Mouse (Mus musculus) cerebellum, adult 9-11 months (tissue): ENCODE data around the gene Enox1.

Experiments used
- DNase-seq: peaks from one replicate; pipeline ENCODE4 v3.0.0; 2022

Enox1 gene

GRCm38 (mm10) chr14:77197414-77197915, 40.9 kb downstream of the Enox1 start:
- DNase-seq = no peak

DNA sequence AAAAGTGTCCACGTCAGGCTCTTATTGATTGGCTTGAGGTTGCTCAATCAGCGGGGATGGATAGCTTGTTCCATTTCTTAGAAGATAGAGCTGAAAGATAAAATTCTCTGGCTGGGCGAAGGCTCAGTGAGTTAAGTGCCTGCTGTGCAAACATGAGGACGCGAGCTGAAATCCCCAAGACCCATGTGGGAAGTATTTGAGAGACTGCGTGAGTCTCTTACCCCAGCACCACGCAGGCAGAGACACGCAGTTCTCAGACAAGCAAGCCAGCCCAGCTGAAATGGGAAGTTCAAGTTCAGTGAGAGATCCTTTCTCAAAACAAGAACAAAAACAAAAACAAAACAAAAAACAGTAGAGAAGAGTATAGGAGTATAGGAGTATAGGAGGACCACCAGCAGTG, 54.3 kb downstream of the Enox1 start:
- no peak for DNase-seq

- no peak for DNase-seq
Measured at GRCm38 (mm10) chr14:77213210-77213609, 56.6 kb downstream of the Enox1 start.

DNA sequence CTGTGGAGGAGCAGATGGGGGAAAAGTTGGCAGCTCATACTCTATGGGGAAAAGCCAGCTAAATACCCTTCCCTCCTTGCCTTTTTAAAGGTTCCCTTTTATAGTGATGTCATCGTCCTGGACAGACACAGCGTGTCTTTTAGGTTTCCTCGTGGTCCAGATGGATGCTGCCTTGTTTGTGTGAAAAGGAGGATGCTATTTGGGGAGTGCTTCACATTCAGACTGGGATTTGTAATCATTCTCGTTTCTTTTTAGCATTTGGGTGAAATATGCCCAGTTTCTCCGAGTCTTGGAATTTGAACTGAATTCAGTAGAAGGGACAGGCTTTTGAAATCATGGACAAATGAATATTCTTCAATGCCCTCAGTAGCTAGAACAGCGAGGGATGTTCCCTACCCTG, 58.3 kb downstream of the Enox1 start:
- peak; percentile 27 for DNase-seq

- DNase-seq = no peak
Measured at GRCm38 (mm10) chr14:77225346-77225745, 68.8 kb downstream of the Enox1 start.

GRCm38 (mm10) chr14:77238811-77239210, 82.2 kb downstream of the Enox1 start:
- no peak for DNase-seq

GRCm38 (mm10) chr14:77239360-77239759, 82.8 kb downstream of the Enox1 start:
- no peak for DNase-seq

DNA sequence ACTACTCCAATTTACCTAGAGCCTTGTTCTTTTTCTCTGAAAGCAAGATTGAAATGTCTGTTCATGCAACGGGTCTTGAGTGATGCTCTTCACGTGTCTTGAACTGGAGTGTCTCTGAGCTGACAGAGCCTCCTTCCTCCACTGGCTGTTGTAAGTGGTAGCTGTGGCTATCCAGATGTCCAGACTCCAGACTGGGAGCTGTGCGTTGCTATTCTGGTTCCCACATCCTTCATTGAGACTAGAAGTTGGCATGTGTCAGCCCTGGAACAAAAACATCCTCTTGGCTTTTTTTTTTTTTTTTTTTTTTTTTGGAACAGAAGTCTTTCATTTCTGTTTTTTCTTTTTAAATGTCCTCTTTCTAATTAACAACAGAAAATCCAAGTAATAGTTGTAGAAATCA, 90.4 kb downstream of the Enox1 start:
- DNase-seq = no peak

- peak; percentile 28 for DNase-seq
Measured at GRCm38 (mm10) chr14:77248426-77248825, 91.9 kb downstream of the Enox1 start.

- DNase-seq = no peak
Measured at GRCm38 (mm10) chr14:77248946-77249345, 92.4 kb downstream of the Enox1 start.

DNA sequence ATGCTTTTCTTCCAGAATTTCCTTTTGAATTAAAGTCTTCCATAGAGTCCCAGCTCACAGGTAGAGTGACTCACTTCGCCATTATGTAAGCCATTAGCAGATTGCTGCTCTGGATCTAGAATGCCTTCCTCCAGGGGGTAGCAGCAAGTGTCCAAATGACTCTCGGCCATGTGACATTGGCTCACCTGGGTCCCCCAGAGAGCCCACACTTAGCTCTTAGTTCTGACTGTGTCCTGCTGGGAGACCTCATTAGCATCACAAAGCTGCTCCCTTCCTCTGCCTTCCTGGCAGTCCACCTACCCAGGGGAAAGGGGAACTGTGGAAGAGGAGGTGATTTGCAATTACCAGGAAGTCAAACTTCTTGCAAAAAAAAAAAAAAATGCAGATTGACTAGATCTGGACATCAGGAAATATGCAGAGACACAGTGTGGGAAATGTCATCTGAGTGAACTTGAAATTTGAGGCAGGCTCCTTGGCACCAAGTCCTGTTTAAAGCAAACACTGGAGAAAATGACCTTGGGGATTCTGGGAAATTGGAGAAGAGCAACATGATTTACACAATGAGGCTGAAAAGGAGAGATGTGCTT, 94.2 kb downstream of the Enox1 start:
- DNase-seq = peak; percentile 49

- no peak for DNase-seq
Measured at GRCm38 (mm10) chr14:77255201-77255600, 98.6 kb downstream of the Enox1 start.

GRCm38 (mm10) chr14:77255711-77256110, 99.1 kb downstream of the Enox1 start:
- DNase-seq = no peak

GRCm38 (mm10) chr14:77256943-77257342, 100.4 kb downstream of the Enox1 start:
- DNase-seq = peak; percentile 90

DNA sequence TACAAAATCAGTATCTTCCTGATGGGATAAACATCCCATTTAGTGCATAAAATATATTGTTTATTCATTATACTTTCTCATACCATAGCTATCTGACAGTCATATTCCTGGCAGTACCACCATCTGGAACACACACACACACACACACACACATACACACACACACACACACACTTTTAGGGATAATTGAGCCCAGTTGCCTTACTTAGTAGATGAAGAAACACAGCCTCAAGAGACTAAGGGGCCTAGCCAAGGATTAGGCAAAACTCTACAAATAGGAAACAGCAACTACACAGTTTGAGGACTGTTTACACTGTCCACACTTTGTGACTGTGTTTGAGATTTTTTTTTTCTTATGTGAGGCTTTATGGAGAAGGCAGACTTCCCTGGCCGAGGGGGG, 100.9 kb downstream of the Enox1 start:
- DNase-seq = peak; percentile 24

DNA sequence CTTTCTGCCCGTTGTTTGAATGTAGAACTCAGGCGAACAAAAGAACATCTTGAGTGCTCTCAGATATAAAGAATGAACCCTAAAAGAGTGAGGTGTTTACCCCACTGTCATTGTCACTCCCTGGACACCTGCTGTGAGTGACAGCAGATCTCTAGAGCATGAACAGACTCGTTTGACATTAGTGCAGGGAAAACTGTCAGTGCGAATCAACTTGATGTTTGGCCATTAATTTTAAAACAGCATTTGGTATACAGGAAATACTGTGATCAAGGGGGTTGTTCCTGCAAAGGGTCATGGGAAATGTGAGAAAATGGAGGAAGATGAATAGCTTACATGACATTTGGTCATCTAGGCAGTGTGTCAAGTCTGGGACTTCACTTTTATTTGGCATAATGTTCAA, 101.6 kb downstream of the Enox1 start:
- DNase-seq = no peak

GRCm38 (mm10) chr14:77259686-77260085, 103.1 kb downstream of the Enox1 start:
- peak; percentile 78 for DNase-seq

- no peak for DNase-seq
Measured at GRCm38 (mm10) chr14:77260107-77260506, 103.5 kb downstream of the Enox1 start.

DNA sequence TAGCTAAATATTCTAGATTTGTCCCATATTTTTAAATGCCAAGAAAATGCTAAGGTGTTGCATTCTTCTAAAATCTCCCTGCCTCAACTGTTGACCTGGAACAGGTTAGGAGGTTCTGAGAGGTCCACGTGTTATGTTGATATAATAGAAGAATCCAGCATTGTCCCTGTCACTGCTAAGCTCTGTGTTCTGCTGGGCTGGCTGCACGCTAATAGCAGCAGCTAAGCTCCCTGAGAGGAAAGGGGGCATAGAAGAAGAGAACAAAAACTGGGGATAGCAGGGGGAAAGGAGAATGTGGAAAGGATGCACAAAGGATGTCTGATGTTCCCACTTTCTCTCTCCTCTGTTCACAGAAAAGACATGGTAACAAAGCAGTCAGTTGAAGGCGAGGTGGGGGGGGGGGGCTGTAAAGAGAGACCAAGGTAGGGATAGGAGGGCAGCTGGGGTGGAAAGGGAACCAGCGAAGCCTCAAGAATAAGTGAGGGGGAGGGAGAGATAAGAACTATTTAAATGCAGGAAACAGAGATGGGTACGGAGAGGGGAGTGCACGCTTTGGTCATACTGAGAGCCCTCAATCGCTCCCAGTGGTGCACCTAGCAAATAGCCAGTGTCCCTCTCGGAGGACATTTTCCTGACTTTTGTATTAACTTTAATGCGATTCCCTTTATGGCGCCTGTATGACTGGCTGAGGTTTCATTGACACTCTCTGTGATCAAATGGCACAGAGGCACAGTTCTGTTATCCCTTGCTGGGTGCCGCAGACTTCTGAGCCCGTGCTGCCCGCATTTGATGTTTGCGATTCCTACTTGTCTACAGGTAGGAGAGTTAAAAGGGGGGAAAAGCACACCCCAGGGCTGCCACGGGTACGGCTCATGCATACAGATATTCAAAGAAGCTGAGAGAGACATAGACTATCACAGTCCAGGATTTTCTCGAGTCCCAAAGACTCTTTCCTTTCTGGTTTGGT, 110.5 kb downstream of the Enox1 start:
- no peak for DNase-seq

- DNase-seq = no peak
Measured at GRCm38 (mm10) chr14:77272248-77272930, 115.8 kb downstream of the Enox1 start.

GRCm38 (mm10) chr14:77272931-77273446, 116.4 kb downstream of the Enox1 start:
- DNase-seq = no peak

GRCm38 (mm10) chr14:77273721-77274120, 117.2 kb downstream of the Enox1 start:
- DNase-seq = no peak

- no peak for DNase-seq
Measured at GRCm38 (mm10) chr14:77275607-77276006, 119.0 kb downstream of the Enox1 start.
